Mouse (Mus musculus): ENCODE data around the gene Map2k2.
"Not testable (repeated sequence)": the region's sequence is repeated elsewhere in the genome, so short reads cannot be mapped to it uniquely, and the experiment has no call there.

The Map2k2 gene

GRCm38 (mm10) chr10:81143845-81144437 is 38.2 kb downstream of the Map2k2 start:
- no peak for DNase-seq (ENCODE audit: low spot score in 2 of 2)

DNA sequence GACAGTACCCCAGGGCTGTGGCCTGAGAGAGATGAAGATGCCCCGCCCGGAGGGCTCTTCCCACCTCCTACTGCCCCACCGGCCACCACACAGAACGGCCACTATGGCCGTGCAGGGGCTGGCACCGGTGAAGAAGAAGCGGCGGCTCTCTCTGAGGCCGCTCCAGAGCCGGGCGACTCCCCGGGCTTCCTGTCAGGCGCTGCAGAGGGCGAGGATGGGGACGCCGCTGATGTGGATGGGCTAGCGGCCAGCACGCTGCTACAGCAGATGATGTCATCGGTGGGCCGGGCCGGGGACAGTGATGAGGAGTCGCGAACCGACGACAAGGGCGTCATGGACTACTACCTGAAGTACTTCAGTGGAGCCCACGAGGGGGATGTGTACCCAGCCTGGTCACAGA is 39.0 kb downstream of the Map2k2 start:
- no peak for DNase-seq (ENCODE audit: low spot score in 2 of 2)

- no peak for DNase-seq (ENCODE audit: low spot score in 2 of 2)
Observed at GRCm38 (mm10) chr10:81145307-81145706, 39.6 kb downstream of the Map2k2 start.

GRCm38 (mm10) chr10:81145778-81146177 is 40.1 kb downstream of the Map2k2 start:
- no peak for DNase-seq (ENCODE audit: low spot score in 2 of 2)

- no peak for DNase-seq (ENCODE audit: low spot score in 2 of 2)
Observed at GRCm38 (mm10) chr10:81146296-81146695, 40.6 kb downstream of the Map2k2 start.

DNA sequence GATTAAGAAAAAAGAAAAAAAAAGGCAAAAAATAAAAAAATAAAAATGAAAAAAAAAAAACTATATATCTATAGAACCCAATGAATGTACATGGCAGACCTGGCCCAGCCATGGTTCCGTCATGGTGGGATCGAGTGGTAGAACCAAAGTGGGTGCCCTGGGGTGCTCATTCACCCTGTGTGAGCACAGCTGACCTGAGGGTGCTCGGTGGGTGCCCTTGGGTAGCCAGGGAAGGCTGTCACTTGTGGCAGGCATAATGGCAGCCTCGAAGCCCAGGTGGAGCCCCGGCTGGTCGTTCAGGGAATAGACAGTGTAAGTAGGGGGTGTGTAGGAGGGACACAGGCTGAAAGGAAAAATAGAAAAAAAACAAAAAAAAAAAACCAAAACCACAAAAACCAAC is 45.5 kb downstream of the Map2k2 start:
- DNase-seq (ENCODE audit: low spot score in 2 of 2) = no peak

DNA sequence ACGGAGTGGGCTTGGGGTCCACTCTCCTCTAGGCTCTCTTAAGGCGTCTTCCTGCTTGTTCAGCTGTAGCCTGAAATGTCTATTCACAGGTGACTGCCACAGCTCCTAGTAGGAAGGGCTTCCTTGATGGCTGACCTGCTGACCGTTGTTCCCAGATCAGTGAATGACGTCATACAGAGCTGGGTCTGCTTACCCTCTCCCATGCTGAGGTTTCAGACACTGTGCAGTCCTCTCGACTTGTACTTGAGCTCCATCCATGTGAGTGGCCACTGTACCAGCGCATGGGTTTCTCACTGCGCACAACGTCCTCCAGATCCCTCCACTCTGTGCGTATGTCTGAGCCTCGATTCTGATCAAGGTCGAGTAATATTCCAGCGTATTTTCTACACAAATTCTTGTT is 46.9 kb downstream of the Map2k2 start:
- DNase-seq (ENCODE audit: low spot score in 2 of 2) = no peak

- DNase-seq (ENCODE audit: low spot score in 2 of 2) = no peak
Observed at GRCm38 (mm10) chr10:81154313-81154712, 48.6 kb downstream of the Map2k2 start.

DNA sequence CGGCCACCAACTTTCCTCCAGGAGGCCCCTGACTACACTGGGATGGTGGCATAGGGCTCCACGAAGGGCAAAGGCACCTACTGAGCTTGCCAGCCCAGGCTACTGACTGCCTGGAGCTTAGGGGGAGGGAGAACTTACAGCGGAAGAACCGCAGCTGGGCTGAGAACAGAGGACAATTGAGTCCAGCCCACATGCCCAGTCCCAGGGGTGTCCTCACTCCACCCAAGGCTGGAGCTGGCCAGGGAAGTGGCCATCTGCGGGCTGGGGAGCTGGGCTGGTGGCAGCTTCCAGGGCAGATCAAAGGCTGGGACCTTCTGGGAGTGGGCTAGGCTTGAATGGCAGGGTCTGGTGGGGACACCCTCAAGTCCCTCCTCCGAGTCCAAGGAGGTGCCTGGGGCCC is 49.0 kb downstream of the Map2k2 start:
- no peak for DNase-seq (ENCODE audit: low spot score in 2 of 2)

GRCm38 (mm10) chr10:81161602-81162317 is 56.0 kb downstream of the Map2k2 start:
- DNase-seq (ENCODE audit: low spot score in 2 of 2) = no peak

DNA sequence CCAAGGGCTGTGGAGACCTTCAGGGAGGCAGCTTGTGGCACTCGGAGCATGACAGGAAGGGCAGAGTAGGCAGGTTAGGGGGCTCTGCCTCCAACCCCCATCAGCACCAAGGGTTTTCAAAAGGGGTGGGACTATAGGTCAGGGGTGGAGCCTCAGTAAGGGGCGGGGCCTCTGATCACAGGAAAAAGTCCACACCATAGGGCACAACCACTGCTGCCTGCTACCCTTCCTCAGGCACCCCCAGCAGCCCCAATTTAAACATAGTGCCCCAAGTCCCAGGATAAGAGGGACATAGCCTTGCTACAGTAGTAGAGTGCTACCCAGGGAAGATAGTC is 56.6 kb downstream of the Map2k2 start:
- no peak for DNase-seq (ENCODE audit: low spot score in 2 of 2)

GRCm38 (mm10) chr10:81165118-81165517 is 59.4 kb downstream of the Map2k2 start:
- DNase-seq (ENCODE audit: low spot score in 2 of 2) = no peak

DNA sequence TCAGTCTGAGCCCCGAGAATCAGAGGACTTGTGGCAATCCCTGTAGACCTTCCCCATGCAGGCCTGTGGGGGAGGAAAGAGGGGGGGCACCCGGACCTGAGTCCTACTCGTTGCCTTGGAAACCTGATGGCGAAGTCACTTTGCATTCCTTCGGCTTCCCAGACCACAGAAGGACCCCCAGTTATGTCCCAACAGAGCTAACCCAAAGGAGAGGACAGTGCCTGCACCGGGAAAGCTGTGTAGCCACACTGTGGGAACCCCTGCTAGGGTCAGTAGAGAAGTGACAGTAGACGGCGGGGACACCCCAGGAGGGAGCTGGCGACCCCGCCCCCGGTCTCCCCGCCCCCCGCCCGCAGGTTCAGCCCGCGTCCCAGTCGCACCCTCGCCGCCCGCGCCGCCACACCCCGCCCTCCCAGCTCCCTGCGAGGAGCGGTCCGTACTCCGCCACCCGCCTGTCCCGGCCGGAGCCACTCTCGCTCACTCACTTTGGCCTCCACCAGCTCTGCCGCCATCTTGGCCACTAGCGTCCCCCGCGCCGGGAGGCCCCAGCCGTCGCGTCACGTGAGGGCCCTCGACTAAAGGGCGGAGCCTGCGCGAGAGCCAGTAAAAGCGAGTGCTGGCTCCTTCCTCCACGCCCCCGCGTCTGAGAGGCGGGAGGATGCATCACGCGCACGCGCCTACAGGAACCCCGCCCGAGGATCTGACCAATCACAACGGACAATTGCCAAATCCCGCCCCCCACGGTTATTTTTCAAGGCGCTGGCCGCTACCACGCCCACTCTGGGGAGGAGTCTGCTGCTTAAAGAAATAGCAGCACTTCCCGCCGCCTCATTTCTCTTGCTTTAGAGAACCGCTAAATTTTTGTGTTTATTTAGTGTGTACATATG is 61.7 kb downstream of the Map2k2 start, which contains the start of gene Pias4:
Pias4 (minus strand) TSS at position 724 of the 887 bp plus-strand sequence.
- DNase-seq (ENCODE audit: low spot score in 2 of 2) = peak; percentile 100

DNA sequence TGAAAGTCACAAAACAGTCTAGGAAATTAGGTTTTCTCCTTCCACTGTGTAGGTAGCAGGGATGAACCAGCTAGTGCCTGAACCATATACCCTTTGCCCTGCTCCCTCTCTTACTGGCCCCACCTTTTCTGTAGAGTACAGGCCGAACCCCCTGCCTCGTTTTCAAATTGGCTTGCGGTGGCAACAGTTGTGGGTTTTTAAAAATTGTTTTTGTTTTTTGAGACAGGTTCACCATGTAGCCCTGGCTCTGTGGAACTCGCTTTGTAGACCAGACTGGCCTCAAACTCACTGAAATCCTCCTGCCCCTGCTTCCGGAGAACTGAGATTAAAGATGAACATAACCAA is 62.3 kb downstream of the Map2k2 start:
- DNase-seq (ENCODE audit: low spot score in 2 of 2) = peak in 1 of 2 experiments; percentile 41

DNA sequence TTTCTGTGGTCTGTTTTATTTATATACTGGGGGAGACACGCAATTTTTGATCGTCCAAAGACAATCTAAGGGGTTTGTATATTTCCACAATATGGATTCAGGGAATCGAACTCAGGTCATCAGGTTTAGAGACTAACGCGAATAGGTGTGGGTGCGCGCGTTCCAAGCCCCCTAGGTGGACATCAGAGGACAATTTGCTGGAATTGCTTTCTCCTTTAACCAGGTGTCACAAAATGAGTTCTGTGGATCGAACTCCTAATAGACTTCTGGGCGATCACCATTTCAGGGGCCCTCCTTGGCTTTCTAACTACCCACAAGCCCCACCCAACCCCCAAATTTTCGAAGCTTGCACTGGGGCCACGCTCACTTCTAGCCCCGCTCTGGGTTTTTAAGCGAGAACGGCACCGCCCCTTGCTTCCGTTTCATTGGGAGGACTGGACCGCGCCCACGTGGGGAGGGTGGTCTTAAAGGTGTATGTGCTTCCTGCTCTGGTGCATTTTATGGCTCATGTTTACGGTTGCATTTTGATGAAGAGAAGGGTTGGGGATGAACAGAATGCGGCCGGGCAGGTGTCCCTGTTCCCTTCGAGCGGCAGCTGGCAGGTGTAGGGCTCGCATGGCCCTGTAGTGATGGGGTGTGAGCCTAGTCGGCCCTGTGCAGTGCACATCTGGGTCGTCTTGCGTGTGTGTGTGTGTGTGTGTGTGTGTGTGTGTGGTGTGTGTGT is 63.0 kb downstream of the Map2k2 start:
- peak; percentile 89 to 91 for DNase-seq (ENCODE audit: low spot score in 2 of 2)

DNA sequence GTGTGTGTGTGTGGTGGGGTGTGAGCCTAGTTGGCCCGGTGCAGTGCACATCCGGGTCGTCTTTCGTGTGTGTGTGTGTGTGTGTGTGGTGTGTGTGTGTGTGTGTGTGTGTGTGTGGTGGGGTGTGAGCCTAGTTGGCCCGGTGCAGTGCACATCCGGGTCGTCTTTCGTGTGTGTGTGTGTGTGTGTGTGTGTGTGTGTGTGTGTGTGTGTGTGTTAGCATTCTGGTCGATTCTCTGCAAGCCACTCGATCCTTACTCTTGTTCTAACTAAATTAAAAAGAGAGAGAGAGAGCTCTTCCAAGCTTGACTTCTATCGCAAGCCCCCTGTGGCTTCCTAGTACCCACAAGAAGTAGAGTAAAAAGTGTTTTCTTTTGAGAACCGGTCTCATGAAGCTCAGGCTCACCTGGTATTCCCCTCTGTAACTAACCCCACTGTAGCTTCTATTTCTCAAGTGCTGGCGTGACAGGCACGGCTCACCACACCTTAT is 63.7 kb downstream of the Map2k2 start:
- not testable (repeated sequence) for DNase-seq (ENCODE audit: low spot score in 2 of 2)

DNA sequence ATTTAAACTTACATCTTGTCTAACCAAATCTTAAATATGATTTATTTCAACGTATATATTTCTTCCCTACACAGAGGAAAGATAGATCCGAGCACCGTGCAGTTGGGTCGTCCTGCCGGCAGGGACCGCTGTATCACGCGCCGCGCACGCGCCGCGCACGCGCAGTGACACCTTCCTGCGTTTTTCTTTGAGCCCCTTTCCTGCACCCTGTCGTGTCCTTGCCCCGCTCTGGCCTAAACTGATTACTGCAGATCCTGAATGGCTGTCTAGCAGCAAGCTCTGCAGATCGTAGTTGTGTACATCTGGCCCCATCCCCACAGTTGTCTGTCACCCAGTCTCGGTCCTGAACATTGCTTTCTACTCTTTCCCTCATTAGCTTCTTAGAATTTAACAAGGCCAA is 67.4 kb downstream of the Map2k2 start:
- peak; percentile 89 to 91 for DNase-seq (ENCODE audit: low spot score in 2 of 2)

DNA sequence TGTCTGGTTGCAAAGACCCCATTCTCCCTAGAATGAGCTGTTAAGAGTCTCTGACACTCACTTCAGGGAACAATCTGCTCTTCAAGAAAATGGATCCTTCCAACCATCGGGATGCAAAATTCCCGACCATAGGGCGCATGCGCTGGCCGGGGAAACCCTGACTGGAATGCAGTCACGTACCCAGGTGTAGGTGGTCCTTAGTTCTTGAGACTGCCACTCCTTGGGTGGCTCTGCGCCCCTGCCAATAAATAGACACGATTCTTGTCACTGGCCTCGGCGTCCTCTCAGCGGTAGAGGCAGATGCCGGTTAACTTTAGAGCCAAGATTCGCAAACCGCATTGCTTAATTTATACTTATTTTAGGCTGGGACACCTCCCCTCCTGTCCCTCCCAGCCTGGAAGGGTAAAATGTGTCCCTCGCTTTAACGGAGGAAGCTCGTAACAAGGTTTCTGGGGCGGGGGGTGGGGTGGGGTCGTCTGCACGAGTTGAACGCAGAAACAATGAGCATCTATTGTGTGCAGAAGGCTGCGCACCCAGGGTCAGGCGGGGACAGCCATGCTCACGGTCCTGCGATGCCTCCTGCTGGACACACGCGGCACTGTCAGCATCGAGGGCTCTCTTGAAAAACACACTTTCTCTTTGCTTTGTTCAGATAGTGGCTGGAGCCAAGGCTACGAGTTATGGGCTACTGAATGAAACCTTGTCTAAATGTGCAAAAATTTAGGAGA is 69.1 kb downstream of the Map2k2 start:
- DNase-seq (ENCODE audit: low spot score in 2 of 2) = peak; percentile 93

DNA sequence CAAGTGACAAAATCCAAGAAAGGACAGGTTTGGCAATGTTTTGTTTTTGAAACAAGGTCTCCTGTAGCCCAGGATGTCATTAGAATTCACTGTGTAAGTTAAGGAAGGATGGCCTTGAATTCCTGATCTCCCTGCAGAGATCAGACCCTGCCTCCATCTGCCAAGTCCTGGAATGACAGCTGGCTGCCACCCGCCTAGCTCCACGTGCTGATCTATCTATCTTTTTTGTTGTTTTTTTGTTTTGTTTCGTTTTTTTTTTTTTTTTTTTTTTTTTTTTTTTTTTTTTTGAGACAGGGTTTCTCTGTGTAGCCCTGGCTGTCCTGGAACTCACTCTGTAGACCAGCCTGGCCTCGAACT is 69.6 kb downstream of the Map2k2 start:
- DNase-seq (ENCODE audit: low spot score in 2 of 2) = peak in 1 of 2 experiments; percentile 58

- peak in 1 of 2 experiments; percentile 43 for DNase-seq (ENCODE audit: low spot score in 2 of 2)
Observed at GRCm38 (mm10) chr10:81175936-81176465, 70.3 kb downstream of the Map2k2 start.
